Mouse (Mus musculus) forelimb bud, embryonic 11.5 days (tissue): Measurements from ENCODE around the gene Rbm3.

Experiments
- DNase-seq: peaks from one replicate; pipeline ENCODE4 v3.0.0-alpha.2; 2012; ENCODE audit warnings: low read depth, low spot score

Rbm3 gene

DNA sequence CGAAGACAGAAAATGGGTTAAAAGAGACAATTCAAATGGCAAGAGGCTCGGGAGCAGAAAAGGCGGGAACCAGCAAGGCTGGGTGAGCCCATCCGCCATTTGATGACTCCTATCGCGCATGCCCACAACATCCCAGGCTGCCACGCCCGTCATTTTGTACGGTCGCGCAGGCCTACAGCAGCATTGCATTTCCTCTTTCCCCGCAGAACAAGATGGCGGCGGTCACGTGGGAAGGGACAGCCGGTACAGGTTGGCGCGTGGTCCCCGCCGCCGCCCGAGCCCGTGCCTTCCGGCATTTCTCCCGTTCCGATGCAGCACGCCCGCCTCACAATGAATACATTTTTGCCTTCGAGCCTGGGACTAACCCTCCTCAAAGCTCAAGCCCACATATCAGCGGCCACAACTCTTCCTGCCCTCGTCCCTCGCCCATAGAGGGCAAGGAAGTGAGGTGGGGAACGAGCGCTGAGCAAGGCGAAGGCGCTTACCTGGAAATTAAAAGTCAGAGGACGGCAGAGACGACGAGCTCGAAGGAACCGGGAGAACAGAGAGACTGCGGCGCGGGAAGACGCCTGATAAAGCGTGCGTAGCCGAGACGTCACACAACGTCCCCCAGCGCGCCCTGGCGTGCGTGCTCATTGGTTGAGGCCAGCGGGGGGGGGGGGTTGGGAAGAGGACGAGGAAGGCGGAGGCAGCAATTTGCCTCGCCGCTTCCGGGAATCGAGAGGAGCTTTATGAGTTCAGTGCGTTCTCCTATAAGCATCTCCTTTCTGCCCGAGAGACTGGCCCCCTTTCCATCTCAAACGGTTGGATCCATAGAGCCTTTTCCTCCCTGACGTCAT, at the start of gene Rbm3:
Gene Rbm3, minus strand, starts transcription at position 728 of the 839 bp plus-strand sequence.
- peak; percentile 83 for DNase-seq

DNA sequence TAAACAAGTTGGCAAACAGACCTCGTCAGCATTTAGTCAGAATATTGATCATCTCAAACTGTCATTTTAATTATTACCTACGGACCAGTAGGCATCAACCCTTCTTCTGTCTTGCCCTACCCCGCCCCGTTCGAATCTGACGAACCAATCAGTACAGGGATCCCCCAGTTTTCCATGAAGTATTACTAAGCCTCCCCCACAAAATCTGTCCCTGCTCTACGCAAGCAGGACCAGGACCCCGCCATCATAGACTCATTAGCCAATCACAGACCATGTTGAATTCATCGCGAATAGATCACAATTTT, 47.7 kb upstream of the Rbm3 start, which contains the start of gene Ebp:
Gene Ebp, minus strand, starts transcription at position 94 of the 305 bp plus-strand sequence.
- DNase-seq, result no peak

DNA sequence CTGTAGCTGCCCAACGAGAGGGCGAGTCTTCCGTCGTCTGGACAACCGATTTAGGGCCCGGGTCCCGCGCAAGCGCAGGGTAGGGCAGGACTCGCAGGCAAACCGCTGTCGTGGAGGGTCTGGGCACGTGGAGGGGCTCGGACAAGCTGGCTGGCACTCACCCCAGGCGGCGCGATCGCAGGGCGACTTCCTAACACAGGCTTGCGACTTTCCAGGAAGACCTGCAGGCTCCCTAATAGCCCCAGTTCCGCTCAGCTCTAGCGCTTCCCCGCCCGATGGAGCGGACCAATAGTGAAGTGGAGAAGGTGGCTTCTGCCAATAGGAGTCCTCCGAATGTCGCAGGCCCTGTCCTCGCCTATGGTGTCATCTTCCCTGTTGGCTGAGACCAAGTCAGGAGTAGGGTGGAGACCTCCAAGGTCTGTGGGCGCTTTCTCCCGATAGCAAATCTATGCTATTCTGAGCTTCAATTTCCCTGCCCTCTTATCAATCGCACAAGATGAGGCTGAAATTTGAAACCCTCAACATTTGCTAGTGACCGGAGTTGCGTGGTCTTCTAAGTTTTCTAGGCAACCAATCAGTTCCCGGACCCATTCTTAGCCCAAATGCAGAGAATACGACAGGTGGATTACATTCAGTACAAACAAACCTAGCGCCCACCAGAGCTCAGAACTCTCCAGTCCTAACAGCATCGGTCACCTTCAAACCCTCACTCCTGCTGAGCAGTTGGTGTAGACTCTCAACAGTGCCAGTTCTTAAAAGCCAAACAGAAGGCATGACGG, 47.1 kb upstream of the Rbm3 start:
- peak; percentile 76 for DNase-seq

DNA sequence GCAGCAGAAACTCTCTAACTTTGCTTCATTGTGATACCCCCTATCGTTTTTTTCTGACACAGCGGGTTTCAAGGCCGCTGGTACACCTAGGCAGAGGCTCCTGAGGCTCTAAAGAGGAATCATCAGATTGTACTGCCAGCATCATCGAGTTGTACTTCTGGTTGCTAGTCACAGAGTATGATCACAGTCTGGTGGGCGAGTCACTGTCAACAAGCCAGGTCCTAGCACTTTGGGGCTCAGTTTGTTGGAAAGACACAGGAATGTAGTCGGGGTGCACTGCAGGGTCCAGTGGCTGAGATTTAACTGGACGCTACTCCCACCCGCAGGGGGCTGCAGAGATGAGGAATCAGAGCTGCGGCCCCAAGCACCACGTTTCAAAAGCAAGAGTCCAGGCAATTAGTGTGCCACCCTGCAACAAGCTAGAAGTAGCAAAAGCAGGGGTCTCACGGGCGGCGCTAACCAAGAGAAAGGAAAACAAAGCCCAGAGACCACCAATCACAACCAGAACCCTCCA, 46.5 kb upstream of the Rbm3 start:
- DNase-seq, result peak; percentile 2

DNA sequence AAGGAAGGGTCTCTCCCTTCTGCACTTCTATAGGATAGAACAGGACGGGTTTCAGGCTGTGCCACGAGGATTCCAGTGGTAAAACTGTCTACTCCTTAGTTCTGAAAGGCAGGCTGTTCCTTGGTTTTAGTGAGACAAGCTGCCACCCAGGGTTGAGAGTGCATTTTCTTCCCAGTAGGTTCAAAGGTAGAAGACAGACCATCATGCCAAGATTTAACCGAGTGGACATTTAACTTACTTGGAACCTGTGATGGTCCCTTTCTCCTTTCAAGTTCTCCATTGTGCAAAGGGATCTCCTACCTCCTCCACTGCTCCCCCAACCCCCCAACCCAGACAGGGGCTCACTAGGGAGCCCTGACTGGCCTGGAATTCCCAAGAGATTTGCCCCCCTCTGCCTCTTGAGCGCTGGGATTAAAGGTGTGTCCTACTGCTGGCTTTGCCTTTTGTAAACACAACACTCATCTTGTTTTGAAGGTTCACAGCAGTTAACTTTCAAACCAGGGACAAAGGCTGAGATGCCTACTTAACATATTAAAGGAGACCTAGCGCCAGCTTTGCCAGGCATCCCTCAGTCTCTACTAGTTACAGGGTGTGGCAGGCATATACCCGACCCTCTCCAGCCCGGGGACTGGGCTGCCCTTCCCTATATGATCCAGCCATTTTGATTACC, 37.3 kb upstream of the Rbm3 start:
- no peak for DNase-seq

DNA sequence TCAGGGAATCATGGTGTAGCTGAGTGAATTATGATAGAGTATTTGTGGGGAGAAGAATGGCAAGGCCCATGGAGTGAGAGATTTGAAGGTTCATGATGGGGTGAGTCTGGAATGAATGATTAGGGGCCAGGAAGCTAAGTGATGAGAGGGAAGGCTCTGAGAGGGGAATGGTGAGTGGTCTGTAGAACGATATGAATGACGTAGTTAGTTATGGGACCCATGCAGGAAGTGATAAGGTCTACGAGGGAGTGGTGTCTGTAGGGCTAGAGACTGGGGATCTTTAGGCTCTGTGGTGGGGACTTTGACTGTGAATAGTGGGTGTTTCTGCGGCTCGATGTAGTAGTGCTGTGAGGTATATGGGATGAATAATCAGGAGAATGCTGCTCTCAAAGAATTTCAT, 34.0 kb upstream of the Rbm3 start:
- DNase-seq, result no peak

DNA sequence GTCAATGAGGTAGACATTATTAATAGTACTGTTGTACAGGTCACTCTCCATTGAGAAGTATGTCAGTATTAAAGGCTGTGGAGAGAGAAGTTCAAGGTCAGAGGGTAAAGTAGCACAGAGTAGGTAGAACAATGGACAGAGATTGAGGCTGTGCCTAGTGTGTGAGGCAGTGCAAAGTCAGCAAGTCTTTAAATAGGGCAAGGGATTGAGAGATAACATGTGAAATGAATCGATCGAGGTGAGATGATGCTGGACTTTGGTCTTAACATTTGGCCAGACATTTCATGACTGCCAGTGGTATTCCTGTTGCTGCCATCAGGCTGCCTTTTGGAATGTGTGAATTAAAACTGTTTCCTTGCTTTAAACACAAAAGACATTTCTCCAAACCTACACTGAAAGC, 33.2 kb upstream of the Rbm3 start:
- no peak for DNase-seq

DNA sequence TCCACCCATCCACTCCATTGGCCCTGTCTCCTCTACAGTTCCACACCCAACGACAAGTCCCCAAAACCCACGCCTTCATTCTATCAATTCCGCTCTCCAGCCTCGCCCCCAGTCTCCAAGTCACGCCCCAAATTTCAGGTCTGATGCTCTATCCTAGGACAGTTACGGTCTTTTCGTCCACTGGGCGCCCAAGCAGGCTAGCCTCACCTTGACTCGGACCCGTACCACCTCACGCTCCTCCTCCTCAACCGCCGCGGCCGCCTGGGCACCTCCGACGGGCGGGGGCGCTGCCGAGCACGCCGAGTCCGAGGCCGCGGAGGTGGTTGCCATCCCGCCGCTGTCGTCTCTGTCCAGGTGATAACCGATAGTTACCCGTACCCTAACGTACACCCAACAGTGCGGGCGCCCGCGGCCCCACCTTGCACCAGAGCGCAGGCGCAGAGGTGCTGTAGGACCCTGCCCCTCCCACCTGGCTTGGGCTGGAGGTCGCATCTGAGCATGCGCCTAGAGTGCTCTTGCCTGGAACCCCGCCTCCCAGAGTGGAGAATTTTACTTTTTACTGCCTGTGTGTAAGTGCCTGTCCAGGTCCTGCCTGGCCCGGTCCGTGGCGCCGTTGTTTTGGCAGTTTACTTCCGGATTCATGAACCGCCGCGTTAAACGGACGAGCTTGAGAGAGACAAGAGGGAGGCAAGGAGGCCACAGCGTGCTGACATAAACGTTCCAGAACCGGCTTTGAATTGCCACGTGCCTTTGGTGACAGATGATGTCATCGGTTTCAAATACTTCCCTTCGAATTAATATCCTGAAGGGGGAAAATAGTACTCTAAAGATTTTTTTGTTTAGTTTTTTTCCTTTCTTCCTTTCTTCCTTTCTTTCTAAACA, 30.1 kb upstream of the Rbm3 start, which contains the start of gene Tbc1d25:
Gene Tbc1d25, minus strand, starts transcription at position 678 of the 882 bp plus-strand sequence.
- peak; percentile 86 for DNase-seq

DNA sequence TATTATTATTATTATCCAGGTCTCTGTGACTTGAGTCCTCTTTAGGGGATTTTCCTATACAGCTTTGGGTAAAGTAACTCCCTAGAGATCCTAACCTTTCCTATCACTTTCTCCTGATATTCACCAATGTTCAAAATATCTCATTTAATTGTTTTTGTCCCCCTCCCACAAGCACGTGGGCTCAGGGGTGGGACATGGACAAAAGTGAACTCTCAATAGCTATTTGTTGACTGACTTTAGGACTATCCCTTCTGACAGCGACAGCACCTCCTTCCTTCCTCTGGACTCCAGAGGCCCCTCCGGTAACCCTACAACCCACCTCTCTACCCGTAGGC, 29.5 kb upstream of the Rbm3 start:
- no peak for DNase-seq

DNA sequence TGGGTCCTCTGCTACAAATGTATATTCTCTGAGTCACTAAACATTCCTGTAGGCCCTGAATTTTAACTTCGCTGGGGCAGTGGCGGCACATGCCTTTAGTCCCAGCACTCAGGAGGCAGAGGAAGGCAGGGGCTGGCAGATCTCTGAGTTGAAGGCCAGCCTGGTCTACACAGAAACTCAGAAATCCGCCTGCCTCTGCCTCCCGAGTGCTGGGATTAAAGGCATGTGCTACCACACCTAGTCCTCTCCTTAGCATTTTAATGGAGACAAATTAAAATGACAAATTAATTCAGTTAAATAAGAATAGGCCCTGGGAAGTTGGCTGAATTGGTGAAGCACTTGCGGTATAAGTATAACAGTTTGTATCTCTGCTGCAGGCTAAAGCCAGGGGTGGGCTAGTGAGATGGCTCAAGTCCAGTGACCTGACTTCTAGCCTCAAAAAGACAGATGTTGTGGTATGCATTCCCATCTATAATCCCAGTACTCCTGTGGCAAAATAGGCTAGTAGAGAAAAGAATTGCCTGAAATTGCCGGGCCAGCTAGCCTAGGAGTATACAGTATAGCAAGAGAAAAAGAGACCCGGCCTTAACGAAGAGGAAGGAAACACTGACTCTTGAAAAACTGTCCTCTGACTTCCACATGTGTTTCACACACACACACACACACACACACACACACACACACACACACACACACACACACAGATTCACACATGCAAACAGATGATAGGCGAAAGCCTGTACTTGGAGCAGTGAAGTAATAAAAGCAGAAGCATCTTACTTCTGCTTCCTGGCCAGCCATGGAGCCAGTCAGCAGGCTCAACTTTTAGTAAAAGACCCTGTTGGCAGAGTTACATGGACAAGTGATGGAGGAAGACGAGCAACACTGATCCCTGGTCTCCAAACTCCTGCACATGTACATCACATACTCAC, 22.3 kb upstream of the Rbm3 start:
- DNase-seq, result no peak

DNA sequence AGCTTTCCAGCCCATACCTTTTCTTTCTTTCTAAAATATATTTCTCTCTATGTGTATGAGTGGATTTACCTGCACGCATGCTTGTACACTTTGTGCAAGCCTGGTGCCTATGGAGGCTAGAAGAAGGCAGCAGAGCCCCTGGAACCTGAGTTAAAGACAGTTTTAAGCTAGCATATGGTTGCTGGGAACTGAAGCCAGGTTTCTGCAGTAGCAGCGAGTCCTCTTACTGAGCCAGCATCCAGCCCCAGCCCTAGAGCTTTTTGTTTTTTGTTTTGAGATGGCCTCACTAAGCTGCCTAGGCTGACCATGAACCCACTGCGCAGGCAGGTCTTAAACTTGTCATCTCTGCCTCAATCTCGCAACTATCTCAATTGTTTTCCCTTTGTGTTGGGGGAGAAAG, 18.8 kb upstream of the Rbm3 start:
- no peak for DNase-seq

DNA sequence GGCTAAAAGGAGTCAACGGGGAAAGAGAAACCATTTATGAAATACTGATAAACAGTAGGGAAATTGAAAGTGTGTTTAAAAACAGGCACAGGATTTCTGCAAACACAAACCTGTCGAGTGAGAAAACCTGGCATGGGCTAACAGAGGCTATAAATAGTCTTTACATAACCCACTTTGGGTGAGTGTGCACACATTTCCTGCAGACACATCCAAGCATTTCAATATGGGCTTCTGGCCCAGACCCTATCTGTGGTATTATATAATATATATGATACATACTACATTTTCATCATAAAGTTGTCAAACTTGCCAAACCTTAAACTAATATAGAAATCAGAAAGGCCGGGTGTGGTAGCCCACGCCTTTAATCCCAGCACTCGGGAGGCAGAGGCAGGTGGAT, 17.4 kb upstream of the Rbm3 start:
- DNase-seq, result no peak

DNA sequence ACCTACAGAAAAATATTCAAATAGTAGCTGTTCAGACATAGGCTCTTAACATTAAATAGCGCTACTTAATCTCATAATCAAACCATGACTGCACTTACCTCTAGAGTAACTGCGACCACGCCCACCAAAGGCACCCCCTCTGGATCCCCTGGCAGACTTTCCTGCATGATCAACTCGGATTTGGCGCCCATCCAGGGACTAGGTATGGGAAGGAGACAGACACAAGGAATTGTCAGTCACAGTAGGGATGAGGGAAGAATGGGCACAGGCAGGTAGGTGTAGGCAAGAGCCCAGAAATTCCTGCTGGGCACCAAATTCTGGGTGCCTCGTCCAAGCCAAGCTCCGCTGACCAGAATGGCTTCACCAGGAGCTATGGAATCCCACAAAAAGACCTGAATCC, 1.9 kb downstream of the Rbm3 start:
- no peak for DNase-seq

DNA sequence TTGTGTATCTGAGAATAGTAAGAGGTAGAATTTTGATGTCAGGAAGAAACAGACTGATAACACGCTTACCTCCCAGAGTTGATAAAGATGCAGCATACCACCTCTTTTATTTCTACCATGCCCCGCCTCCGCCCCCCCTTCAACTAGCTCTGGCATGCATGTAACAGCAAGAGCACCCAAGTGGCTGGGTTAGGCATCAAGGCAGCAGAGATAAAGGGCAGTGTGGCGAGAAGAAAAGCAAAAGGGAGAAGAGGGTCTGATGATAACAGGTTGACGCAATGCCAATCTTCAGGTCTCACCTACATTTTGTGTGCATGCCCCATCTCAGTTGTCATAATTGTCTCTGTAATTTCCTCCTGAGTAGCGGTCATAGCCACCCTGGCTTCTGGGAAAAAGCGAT, 2.7 kb downstream of the Rbm3 start:
- DNase-seq, result no peak

DNA sequence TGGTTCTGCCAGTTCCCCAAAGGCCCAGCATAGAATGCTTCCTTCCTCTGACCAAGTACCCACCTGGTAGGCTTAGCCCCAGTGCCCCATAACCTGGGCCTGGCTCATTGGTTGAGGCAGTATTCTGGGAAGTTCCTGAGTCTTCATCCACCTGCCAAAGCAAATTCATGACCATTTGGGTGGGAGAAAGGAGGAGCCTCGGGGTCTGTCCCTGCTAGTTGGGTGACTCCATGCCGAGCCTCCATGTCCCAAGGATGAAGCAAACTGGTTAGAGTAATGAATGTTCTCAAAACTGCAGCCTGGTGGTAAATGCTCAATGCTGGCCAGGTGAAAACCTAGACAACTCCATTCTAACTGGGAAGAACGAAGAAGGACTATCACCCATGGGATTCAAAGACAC, 4.6 kb downstream of the Rbm3 start:
- no peak for DNase-seq

DNA sequence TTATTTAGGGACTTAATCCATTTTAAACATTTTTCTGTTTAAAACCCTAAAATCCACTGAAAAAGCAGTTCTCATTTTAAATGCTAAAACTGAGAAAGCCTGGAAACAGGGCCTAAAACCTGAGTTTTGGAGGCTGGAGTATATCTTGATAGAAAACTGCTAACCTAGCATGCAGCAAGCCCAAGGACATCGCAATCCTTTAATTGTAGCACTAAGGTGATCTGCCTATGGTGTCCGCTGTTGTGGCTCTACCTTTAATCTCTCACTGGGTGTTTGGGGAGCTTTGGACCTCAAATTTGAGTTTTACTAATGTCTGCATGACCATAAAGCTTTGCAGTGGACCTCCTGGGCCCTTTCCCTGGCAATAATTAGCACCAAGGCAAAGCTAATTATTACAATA, 5.2 kb downstream of the Rbm3 start:
- DNase-seq, result no peak

DNA sequence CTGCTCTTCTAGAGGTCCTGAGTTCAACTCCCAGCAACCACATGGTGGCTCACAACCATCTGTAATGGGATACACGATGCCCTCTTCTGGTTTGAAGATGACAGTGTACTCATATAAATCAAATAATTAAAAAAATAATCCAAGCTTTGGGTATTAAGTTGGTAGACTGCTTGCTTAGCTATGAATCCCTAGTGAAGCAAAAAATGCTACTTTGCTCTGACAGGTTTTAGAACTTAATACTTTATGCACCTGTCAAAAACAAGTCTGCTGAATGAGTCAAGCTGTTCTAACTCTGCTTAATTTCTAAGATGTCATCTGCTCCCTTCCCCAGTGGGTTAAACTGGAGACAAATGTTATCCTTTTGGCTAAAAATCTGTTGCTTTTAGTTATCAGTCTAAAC, 6.2 kb downstream of the Rbm3 start:
- no peak for DNase-seq

DNA sequence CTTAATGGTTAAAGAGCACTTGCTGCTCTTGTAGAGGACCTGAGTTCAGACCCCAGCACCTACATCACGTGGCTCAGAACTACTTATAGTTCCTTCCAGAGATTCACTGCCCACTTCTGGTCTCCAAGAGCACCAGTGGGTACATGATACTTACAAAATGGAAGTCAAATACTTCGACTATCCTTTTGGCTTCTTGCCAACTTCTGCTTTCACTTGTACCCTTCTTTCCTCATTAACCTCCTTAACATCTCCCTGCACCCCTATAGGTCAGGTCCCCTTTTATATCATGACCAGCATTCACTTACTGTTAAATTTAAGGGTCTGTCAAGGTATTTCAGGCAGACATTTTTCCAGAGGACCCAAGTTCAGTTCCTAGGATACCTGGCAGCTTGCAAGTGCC, 9.8 kb downstream of the Rbm3 start:
- DNase-seq, result no peak

DNA sequence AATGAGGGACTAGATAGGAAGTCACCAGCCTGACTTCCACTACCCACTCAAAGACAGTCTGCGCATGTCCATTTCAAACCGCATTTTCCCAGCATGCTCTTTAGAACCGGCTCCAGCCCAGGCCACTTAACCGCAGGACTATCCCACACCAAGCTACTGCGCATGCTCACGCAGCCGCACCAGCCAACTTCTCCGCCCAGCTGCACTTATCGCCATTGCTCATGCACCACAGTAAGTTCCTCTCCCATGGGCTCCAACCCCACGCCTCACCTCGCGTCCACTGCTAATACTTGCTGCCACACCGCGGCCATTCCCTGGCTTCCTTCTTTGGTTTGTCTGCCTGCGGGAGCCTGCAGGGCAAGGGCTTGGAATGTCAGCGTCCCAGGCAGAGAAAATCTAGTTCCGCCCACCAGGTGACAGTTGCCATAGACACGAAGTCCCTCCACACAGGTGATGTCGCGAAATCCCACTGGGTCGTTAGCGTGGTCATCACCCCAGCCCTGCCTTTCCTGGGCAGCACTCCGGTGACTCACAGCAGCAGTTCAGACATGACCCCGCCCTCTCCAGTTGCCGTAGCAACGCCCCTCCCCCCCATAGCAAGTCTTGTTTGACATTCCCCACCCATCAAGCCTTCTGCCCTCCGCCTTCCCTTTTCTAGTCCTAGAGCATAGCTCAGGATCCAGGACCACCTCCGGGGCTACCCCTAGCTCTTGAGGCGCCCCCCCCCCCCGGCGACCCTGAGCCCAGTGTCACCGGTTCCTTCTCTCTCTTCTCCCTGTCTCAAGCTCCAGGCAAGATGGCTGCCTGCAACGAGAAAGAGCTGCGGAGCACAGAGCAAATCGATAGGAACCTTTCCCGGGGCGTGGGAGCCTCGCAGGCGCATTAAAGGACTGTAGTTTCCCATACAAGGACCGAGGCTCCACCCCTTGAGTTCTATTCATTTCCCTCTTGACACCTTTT, 13.4 kb downstream of the Rbm3 start, which contains the start of gene Wdr13:
Gene Wdr13, minus strand, starts transcription at position 876 of the 960 bp plus-strand sequence.
- DNase-seq, result peak; percentile 81
